Mouse (Mus musculus) stomach, embryonic 16.5 days (tissue): ENCODE results near the gene Tef. TPM values are rescaled to one million over a fixed set of nuclear protein-coding genes. Genes with fewer than 3 reads are reported as not detected.

Experiments used
- ATAC-seq: fragments of 200-750 bp; cut with Nextera tagmentation; 2 replicates; pipeline ENCODE4 v1.8.0; 2017; ENCODE audit warnings: moderate number of reproducible peaks, moderate TSS enrichment; ENCODE audit not compliant: insufficient read depth, low FRiP score
- H3K27ac ChIP-seq: fragments of 300-500 bp; sonication (generic); 2 replicates; pipeline ENCODE4 v1.5.1; 2014; ENCODE audit warnings: low read length
- H3K27me3 ChIP-seq: fragments of 300-500 bp; sonication (generic); 2 replicates; pipeline ENCODE4 v1.6.1; 2014; ENCODE audit warnings: low read length, control low read depth, mixed read lengths; ENCODE audit not compliant: control insufficient read depth, insufficient read depth
- H3K36me3 ChIP-seq: fragments of 300-500 bp; sonication (generic); 2 replicates; pipeline ENCODE4 v1.6.1; 2014; ENCODE audit warnings: low read length; ENCODE audit not compliant: control insufficient read depth, insufficient read depth
- H3K4me1 ChIP-seq: fragments of 300-500 bp; sonication (generic); 2 replicates; pipeline ENCODE4 v1.6.1; 2014; ENCODE audit warnings: low read length, control low read depth, mixed read lengths; ENCODE audit not compliant: control insufficient read depth, insufficient read depth
- H3K4me2 ChIP-seq: fragments of 300-500 bp; sonication (generic); 2 replicates; pipeline ENCODE4 v1.6.1; 2014; ENCODE audit warnings: low read depth, low read length, mixed read lengths
- H3K4me3 ChIP-seq: fragments of 300-500 bp; sonication (generic); replicated peaks from 2 replicates; pipeline ENCODE4 v1.5.1; 2014; ENCODE audit warnings: mild to moderate bottlenecking, low read length
- H3K9ac ChIP-seq: fragments of 300-500 bp; sonication (generic); 2 replicates; pipeline ENCODE4 v1.6.1; 2014; ENCODE audit warnings: low read length
- H3K9me3 ChIP-seq: fragments of 300-500 bp; sonication (generic); replicated peaks from 2 replicates; pipeline ENCODE4 v1.6.1; 2016; ENCODE audit warnings: low read length, control low read depth; ENCODE audit not compliant: control insufficient read depth
- WGBS: fragments of 180-500 bp; shearing (Covaris S2); extraction: QIAGEN DNeasy Blood & Tissue Kit; methylation state at CpG from one replicate; pipeline ENCODE4 v1.1.7; 2014; 5-methylcytosine and 5-hydroxymethylcytosine counted together
- polyA plus RNA-seq: library from polyadenylated mRNA; unstranded; fragments of >200 nt; fragmentation: Nextera tagmentation; extraction: Ambion mirVana; gene quantifications from 2 replicates; pipeline ENCODE4 v1.2.1, GENCODE M21; 2015

Gene Tef
- 21.0 and 24.6 TPM in 2 replicates for polyA plus RNA-seq

DNA sequence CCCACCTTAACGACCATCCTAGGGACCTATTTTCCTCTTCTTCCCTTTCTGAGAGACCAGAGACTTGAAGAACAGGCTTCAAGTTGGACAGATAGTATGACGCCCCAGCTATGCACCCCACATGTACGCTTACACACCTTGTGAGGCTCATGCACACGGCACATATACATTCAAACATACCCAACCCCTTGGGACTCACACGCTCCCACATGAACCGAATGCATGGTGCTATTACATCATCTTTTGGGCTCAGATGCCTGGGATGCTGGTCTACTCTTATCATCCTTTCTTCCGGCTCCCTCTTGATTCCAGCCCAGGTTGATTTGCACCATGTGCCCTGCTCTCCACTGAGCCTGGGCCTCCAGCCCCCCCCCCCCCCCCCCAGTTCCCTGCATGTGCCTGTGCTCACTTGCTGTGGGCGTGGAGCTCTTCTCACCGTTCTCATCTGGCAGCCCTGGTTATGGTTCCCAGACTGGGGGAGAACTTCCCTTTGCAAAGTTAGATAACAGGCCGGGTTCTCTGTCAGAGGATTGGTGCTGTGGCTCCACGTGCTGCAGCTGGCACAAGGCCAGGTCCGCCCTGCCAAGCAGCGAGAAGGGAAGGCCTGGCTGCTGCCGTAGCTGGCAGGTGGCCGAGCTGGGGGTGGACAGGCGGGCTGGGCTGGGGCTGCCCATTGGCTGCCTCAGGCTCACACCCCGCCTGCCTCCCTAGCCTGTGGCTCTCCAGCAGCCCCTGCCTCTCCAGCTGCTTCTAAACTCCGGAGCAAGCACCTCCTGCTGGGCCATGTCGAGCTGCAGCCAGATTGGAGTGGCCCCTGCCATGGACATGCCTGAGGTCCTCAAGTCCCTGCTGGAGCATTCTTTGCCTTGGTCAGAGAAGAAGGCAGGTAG lies at the start of gene Tef:
Gene Tef (plus strand): TSS at position 421 of the 890 bp plus-strand sequence.
- Histone ChIP-seq H3K27me3 (no peaks in the 10 kb centered on the region), H3K9ac (peak within 1 kb of the TSS; percentile 71), H3K36me3 (no peaks in the 10 kb centered on the region), H3K9me3 (no peaks in the 10 kb centered on the region), H3K4me2 (peak within 1 kb of the TSS; percentile 81), H3K27ac (peak within 1 kb of the TSS; percentile 81), H3K4me1 (peaks cover 32% of the 10 kb centered on the region), H3K4me3 (peak within 1 kb of the TSS; percentile 47)
- WGBS: 15% methylated on average over 19 of the region's 19 CpGs
- ATAC-seq: peak; percentile 98

- H3K9ac ChIP-seq: no peak overlapping the region
- ATAC-seq: no peak
- no peak overlapping the region for H3K4me3 ChIP-seq
- H3K4me1 ChIP-seq: no peaks in the 10 kb centered on the region
- H3K27me3 ChIP-seq: no peaks in the 10 kb centered on the region
- H3K27ac ChIP-seq: no peak overlapping the region
- H3K9me3 ChIP-seq: no peaks in the 10 kb centered on the region
- WGBS: 91% methylated on average over 9 of the region's 9 CpGs
- no peak overlapping the region for H3K4me2 ChIP-seq
- no peaks in the 10 kb centered on the region for H3K36me3 ChIP-seq
These were observed 48.6 kb upstream of the Tef start for GRCm38 (mm10) chr15:81753669-81754068.

GRCm38 (mm10) chr15:81758701-81759100 lies 43.5 kb upstream of the Tef start:
- Histone ChIP-seq H3K4me1 (no peaks in the 10 kb centered on the region; the same call in 1 of the 2 replicates), H3K36me3 (peaks cover 4% of the 10 kb centered on the region; the same call in 1 of the 2 replicates), H3K9ac (no peak overlapping the region), H3K4me3 (no peak overlapping the region), H3K27me3 (no peaks in the 10 kb centered on the region), H3K4me2 (no peak overlapping the region), H3K27ac (no peak overlapping the region), H3K9me3 (no peaks in the 10 kb centered on the region)
- no peak for ATAC-seq
- 91% methylated on average over 5 of the region's 5 CpGs for WGBS

- no peak overlapping the region for H3K4me3 ChIP-seq
- H3K9me3 ChIP-seq: no peaks in the 10 kb centered on the region
- H3K4me2 ChIP-seq: no peak overlapping the region
- H3K9ac ChIP-seq: no peak overlapping the region
- ATAC-seq: no peak
- H3K36me3 ChIP-seq: peaks cover 4% of the 10 kb centered on the region; the same call in 1 of the 2 replicates
- H3K27me3 ChIP-seq: no peaks in the 10 kb centered on the region
- H3K4me1 ChIP-seq: no peaks in the 10 kb centered on the region; the same call in 1 of the 2 replicates
- no peak overlapping the region for H3K27ac ChIP-seq
- 78% methylated on average over 3 of the region's 3 CpGs for WGBS
These were observed 42.7 kb upstream of the Tef start for GRCm38 (mm10) chr15:81759542-81759941.

DNA sequence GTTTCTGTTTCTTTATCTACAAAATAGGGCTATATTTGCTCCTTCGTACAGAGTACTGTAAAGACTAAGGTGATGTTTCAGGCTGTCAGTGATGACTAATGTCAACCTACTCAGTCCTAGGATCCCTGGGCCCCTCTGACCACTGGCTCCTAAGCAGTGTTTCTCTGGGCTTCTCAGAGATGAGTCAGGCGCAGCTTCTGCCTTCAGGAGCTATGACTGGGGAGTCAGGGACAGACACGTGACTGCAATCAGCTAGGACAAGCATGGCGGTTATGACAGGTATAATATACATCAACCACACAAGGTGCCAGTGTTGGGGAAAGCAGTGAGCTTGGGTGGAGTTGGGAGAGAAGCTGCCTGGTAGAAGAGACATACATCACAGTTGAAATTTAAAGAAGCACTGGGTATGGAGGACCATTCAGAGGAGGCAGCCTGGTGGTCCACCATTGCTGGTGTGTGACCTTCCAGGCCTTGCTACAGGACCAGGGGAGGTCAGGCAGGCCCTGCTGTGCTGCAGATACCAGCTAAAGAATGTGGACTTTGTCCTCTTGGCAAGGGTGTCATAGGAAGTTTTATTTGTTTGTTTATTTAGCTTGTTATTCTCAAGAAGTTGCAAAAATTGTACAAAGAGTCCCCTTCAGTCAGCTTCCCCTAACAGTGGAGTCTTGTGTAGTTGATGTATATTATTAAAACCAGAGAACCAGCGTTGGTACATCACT lies 41.7 kb upstream of the Tef start:
- no peaks in the 10 kb centered on the region for H3K27me3 ChIP-seq
- H3K4me2 ChIP-seq: no peak overlapping the region
- H3K9ac ChIP-seq: no peak overlapping the region
- no peaks in the 10 kb centered on the region for H3K9me3 ChIP-seq
- WGBS: 84% methylated on average over 5 of the region's 5 CpGs
- no peaks in the 10 kb centered on the region; the same call in 1 of the 2 replicates for H3K4me1 ChIP-seq
- no peak overlapping the region for H3K4me3 ChIP-seq
- peaks cover 4% of the 10 kb centered on the region; the same call in 1 of the 2 replicates for H3K36me3 ChIP-seq
- H3K27ac ChIP-seq: no peak overlapping the region
- no peak for ATAC-seq

GRCm38 (mm10) chr15:81761381-81761780 lies 40.8 kb upstream of the Tef start:
- no peak overlapping the region for H3K9ac ChIP-seq
- no peak overlapping the region for H3K27ac ChIP-seq
- no peak overlapping the region for H3K4me3 ChIP-seq
- ATAC-seq: no peak
- H3K27me3 ChIP-seq: no peaks in the 10 kb centered on the region
- 88% methylated on average over 7 of the region's 7 CpGs for WGBS
- H3K4me2 ChIP-seq: no peak overlapping the region
- peaks cover 4% of the 10 kb centered on the region; the same call in 1 of the 2 replicates for H3K36me3 ChIP-seq
- no peaks in the 10 kb centered on the region; the same call in 1 of the 2 replicates for H3K4me1 ChIP-seq
- no peaks in the 10 kb centered on the region for H3K9me3 ChIP-seq

DNA sequence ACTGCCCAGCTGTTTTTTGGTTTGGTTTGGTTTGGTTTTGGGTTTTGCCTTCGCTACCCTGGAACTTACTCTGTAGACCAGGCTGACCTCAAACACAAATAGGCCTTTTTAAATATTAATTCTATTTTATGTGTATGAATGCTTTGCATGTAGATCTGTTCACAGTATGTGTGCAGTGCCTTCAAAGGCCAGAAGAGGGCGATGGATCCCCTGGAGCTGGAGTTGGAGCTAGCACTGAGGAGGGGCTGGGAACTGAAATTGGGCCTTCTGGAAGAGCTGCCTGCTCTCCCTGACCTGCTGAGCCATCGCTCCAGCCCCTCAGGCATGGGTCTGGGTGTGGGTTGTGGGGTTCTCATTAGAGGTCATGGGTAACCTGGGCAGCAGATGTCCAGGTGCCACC lies 40.3 kb upstream of the Tef start:
- H3K4me3 ChIP-seq: no peak overlapping the region
- H3K36me3 ChIP-seq: peaks cover 4% of the 10 kb centered on the region; the same call in 1 of the 2 replicates
- 92% methylated on average over 3 of the region's 3 CpGs for WGBS
- H3K4me1 ChIP-seq: no peaks in the 10 kb centered on the region; the same call in 1 of the 2 replicates
- no peaks in the 10 kb centered on the region for H3K9me3 ChIP-seq
- no peak overlapping the region for H3K9ac ChIP-seq
- no peak for ATAC-seq
- H3K27ac ChIP-seq: no peak overlapping the region
- H3K27me3 ChIP-seq: no peaks in the 10 kb centered on the region
- no peak overlapping the region for H3K4me2 ChIP-seq

GRCm38 (mm10) chr15:81764573-81764972 lies 37.6 kb upstream of the Tef start:
- no peaks in the 10 kb centered on the region for H3K27me3 ChIP-seq
- WGBS: 92% methylated on average over 6 of the region's 6 CpGs
- ATAC-seq: no peak

DNA sequence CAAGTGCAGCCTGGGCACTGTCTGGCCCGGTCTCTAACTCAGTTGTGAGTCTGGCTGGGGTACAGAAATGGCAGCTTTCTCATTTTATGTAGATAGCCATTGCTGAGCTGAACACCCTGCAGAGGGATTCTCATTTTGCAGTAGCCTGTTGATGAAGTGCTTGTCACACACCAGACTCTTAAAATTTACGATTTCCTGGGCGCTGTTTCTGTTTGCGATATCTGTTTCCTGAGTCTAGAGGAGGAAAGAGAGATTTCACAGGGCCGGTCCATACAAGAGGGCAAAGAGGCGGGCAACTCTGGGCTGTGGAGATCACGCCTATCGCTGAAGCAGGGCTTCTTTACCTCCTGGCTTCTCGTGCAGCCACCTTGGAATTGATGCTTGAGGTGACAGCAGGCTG lies 36.6 kb upstream of the Tef start:
- Histone ChIP-seq H3K27me3 (no peaks in the 10 kb centered on the region), H3K4me2 (no peak overlapping the region)
- no peak for ATAC-seq

More at GRCm38 (mm10) chr15:81764573-81764972, 37.6 kb upstream of the Tef start:
- no peaks in the 10 kb centered on the region; the same call in 1 of the 2 replicates for H3K4me1 ChIP-seq
- peaks cover 4% of the 10 kb centered on the region; the same call in 1 of the 2 replicates for H3K36me3 ChIP-seq
- no peak overlapping the region for H3K27ac ChIP-seq
- no peak overlapping the region for H3K4me2 ChIP-seq
- no peaks in the 10 kb centered on the region for H3K9me3 ChIP-seq
- no peak overlapping the region for H3K4me3 ChIP-seq
- H3K9ac ChIP-seq: no peak overlapping the region

More for the DNA sequence above, 36.6 kb upstream of the Tef start:
- no peaks in the 10 kb centered on the region for H3K9me3 ChIP-seq
- no peaks in the 10 kb centered on the region; the same call in 1 of the 2 replicates for H3K4me1 ChIP-seq
- H3K27ac ChIP-seq: no peak overlapping the region
- H3K36me3 ChIP-seq: peaks cover 4% of the 10 kb centered on the region; the same call in 1 of the 2 replicates
- H3K9ac ChIP-seq: no peak overlapping the region
- H3K4me3 ChIP-seq: no peak overlapping the region
- 63% methylated on average over 9 of the region's 9 CpGs for WGBS
